Mouse (Mus musculus): ENCODE data around the gene Olfr350. TPM values are rescaled to one million over a fixed set of nuclear protein-coding genes. Genes with fewer than 3 reads are reported as not detected.

Olfr350 gene
- not detected in 2 replicates for polyA plus RNA-seq (2015; fragmentation: Nextera tagmentation; extraction: Ambion mirVana)

GRCm38 (mm10) chr2:36846010-36846409 lies at the start of gene Olfr350:
Gene Olfr350, plus strand, starts transcription at chr2:36846310.

GRCm38 (mm10) chr2:36816932-36817331 lies 29.2 kb upstream of the Olfr350 start, which contains the start of gene Olfr3:
Gene Olfr3, minus strand, starts transcription at chr2:36817032.

GRCm38 (mm10) chr2:36862560-36862959 lies 16.4 kb downstream of the Olfr350 start, which contains the start of gene Olfr351:
Gene Olfr351, minus strand, starts transcription at chr2:36862660.

GRCm38 (mm10) chr2:36868160-36868559 lies 22.1 kb downstream of the Olfr350 start, which contains the start of gene Olfr352:
Gene Olfr352, plus strand, starts transcription at chr2:36868460.

GRCm38 (mm10) chr2:36892836-36893235 lies 46.7 kb downstream of the Olfr350 start, which contains the start of gene Olfr353:
Gene Olfr353, minus strand, starts transcription at chr2:36892936.

Other genes starting within 250 kb of the Olfr350 start
- gene Olfr345, start 206.3 kb upstream of the Olfr350 start, polyA plus RNA-seq (2015; fragmentation: Nextera tagmentation; extraction: Ambion mirVana) = not detected in 2 replicates
- gene Olfr346, start 160.5 kb upstream of the Olfr350 start, polyA plus RNA-seq (2015; fragmentation: Nextera tagmentation; extraction: Ambion mirVana) = not detected in 2 replicates
- gene Olfr347, start 114.4 kb upstream of the Olfr350 start, polyA plus RNA-seq (2015; fragmentation: Nextera tagmentation; extraction: Ambion mirVana) = not detected in 2 replicates
- gene Olfr348, start 62.0 kb upstream of the Olfr350 start, polyA plus RNA-seq (2015; fragmentation: Nextera tagmentation; extraction: Ambion mirVana) = not detected in 2 replicates
- not detected in 2 replicates for gene Olfr50, start 55.8 kb upstream of the Olfr350 start, polyA plus RNA-seq (2015; fragmentation: Nextera tagmentation; extraction: Ambion mirVana)
- gene Olfr3, start 29.3 kb upstream of the Olfr350 start, polyA plus RNA-seq (2015; fragmentation: Nextera tagmentation; extraction: Ambion mirVana) = not detected in 2 replicates
- not detected in 2 replicates for gene Olfr351, start 16.4 kb downstream of the Olfr350 start, polyA plus RNA-seq (2015; fragmentation: Nextera tagmentation; extraction: Ambion mirVana)
- gene Olfr352, start 22.1 kb downstream of the Olfr350 start, polyA plus RNA-seq (2015; fragmentation: Nextera tagmentation; extraction: Ambion mirVana) = not detected in 2 replicates
- not detected in 2 replicates for gene Olfr353, start 46.6 kb downstream of the Olfr350 start, polyA plus RNA-seq (2015; fragmentation: Nextera tagmentation; extraction: Ambion mirVana)
- gene Olfr354, start 59.4 kb downstream of the Olfr350 start, polyA plus RNA-seq (2015; fragmentation: Nextera tagmentation; extraction: Ambion mirVana) = not detected in 2 replicates
- gene Olfr355, start 82.6 kb downstream of the Olfr350 start, polyA plus RNA-seq (2015; fragmentation: Nextera tagmentation; extraction: Ambion mirVana) = not detected in 2 replicates
- not detected in 2 replicates for gene Olfr356, start 90.8 kb downstream of the Olfr350 start, polyA plus RNA-seq (2015; fragmentation: Nextera tagmentation; extraction: Ambion mirVana)
- not detected in 2 replicates for gene Olfr357, start 147.5 kb downstream of the Olfr350 start, polyA plus RNA-seq (2015; fragmentation: Nextera tagmentation; extraction: Ambion mirVana)
- not detected in 2 replicates for gene Olfr358, start 163.0 kb downstream of the Olfr350 start, polyA plus RNA-seq (2015; fragmentation: Nextera tagmentation; extraction: Ambion mirVana)
- not detected in 2 replicates for gene Olfr360, start 219.4 kb downstream of the Olfr350 start, polyA plus RNA-seq (2015; fragmentation: Nextera tagmentation; extraction: Ambion mirVana)
- gene Olfr361, start 243.0 kb downstream of the Olfr350 start, polyA plus RNA-seq (2015; fragmentation: Nextera tagmentation; extraction: Ambion mirVana) = not detected in 2 replicates